Mouse (Mus musculus) ovary, postnatal 36 days (tissue): Measurements from ENCODE around the gene Cabp5.
"Not testable (repeated sequence)": the region's sequence is repeated elsewhere in the genome, so short reads cannot be mapped to it uniquely, and the experiment has no call there.

Experiments used
- DNase-seq: peaks from one replicate; pipeline ENCODE4 v3.0.0; 2022; ENCODE audit warnings: low spot score, mixed read lengths

Cabp5 gene

DNA sequence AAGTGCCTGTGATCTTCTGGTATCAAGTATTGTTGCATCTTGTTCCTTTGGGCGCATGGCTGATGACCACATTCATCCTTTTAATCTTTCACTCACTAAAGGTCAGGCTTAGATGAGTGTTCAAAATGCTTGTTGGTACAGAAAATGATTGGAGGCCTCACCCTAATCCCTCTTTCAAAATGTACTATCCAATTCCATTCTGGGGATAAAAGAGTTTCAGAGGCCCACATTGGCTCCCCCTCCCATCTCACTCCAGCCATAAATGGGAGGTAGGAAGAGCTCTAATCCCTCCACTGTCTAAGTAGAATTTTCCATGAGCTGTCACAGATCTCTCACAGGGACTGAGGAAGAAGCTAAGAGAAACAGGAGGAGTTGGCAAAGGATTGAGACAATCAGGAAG, at the start of gene Cabp5:
TSS of gene Cabp5 (plus strand) at position 301 of the 400 bp plus-strand sequence.
- no peak for DNase-seq

DNA sequence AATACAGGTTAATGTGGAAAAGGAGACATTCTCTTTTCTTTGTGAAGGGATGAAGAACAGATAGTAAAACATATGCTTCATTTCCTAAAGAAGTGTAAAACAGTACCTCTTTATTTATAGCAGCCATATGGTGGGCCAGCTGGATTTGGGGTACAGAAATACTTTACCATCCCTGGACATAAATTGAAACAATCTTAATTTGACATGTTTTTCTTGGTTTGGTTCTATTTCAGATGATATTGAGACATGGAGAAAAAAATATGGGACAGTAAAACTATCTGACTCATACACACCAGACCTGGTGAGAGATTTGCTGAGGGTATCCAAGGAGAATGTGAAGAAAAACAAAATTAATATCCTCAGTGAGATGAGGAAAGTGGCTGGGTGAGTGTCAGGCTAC, 42.0 kb upstream of the Cabp5 start:
- no peak for DNase-seq

DNA sequence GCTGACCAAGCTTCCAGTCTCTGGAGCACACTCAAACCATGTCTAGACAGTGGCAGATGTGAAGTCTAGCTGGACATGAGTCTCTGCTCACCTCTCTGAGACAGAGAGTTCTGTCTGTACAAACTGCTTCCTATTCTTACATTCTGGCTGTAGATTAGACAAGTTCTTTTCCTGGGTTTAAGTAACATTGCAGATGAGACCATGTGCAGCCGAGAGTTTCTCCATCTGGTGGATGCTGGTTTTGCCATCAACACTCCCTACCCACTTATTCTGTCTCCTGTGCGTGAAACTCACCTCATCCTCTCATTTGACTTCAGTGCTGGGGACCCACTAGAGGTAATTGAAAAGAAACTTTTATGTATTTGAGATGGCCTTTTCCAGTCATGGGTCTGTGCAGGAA, 17.3 kb upstream of the Cabp5 start:
- no peak for DNase-seq

DNA sequence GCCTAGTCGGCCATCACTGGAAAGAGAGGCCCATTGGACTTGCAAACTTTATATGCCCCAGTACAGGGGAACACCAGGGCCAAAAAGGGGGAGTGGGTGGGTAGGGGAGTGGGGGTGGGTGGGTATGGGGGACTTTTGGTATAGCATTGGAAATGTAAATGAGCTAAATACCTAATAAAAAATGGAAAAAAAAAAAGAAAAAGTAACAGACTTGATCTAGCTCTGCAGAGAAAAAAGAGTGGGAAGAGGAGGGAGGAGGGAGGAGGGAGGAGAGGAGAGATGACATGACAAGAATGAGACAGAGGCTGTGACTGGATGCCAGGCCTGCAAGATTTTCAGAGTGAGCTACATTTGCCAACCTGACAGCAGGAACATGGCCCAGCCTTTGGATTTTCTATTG, 52.6 kb downstream of the Cabp5 start, which contains the start of gene Bsph1:
TSS of gene Bsph1 (plus strand) at position 301 of the 400 bp plus-strand sequence.
- not testable (repeated sequence) for DNase-seq
